Mouse (Mus musculus) retina, embryonic 14.5 days (tissue): ENCODE measurements around the gene Slc25a38.

Experiments
- DNase-seq: peaks from one replicate; pipeline ENCODE4 v3.0.0-alpha.2; 2015; ENCODE audit warnings: low spot score

Gene Slc25a38

DNA sequence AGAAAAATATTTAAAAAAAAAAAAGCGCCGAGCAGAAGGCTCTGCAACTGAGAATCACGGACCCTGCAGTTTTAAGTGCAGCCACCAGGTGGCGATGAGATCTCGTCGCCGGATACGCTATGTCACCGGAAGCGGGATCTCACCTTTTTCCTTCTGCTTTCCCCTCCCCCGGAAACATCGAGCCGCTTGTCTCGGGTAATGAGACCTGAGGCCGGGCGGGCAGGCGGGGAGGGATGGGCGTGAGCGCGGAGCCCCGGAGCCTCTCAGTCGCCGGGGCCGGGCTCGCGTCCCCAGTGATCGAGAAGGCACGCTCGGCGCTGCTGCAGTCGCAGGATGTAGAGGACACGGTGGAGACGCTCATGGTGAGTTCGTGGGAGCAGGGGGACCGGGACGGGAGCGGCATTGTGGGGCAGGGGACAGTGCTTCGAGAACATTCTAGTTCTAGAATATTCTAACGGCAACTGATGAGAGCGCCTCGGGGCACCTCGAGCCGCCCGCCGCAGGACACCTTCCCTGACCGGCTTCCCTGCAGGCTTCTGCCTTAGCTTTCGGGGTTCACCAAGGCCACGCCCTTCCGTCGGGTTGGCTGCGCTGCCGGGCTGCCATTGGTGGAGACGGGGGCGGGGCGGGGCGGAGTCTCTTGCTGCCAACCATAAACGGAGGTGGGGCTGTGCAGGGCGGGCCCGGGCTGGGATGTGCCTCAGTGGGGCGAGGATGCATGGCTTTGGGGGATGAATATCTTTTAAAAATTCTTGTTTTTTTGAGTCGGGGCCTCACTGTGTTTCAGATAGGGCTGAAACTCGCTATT is at the start of gene Slc25a38:
Gene Slc25a38, plus strand, starts transcription at position 164 of the 808 bp plus-strand sequence.
- DNase-seq = peak; percentile 96

DNA sequence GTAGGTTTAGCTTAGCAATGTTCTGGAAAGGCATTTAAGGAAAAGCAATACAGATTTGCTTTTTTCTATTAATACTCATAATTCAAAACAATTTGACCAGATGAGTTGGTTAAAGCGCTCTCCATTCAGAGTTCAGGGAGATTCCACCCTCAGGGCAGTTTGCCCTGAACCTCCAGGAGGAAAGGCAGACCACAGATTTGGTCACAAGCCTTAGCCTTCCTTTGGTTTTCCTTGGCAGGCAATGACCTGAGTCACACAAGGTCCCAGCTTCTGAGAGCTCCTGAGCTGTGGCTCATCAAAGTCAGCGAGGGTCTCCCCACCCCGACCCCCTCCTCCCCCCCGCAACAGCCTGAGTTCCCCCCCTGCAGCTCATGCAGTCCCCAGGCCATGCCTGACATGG is 45.9 kb upstream of the Slc25a38 start:
- DNase-seq = no peak

DNA sequence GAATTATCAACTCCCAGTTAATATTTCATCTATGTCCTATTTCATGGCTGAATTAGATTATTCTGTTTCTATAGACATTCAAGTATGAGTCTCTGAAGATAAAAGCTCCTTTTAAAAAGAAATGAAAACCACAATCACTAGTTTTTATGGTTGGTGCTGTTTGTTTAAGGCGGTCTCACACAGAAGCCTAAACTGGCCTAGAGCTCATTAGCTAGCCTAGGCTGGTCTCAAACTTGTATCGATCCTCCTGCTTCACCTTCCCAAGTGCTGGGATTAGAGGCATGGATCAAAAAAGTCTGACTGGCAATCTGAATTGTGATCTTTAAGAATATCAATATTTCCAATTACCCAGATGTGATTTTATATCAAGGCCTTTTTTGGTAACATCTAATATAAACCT is 42.6 kb upstream of the Slc25a38 start:
- DNase-seq = no peak

DNA sequence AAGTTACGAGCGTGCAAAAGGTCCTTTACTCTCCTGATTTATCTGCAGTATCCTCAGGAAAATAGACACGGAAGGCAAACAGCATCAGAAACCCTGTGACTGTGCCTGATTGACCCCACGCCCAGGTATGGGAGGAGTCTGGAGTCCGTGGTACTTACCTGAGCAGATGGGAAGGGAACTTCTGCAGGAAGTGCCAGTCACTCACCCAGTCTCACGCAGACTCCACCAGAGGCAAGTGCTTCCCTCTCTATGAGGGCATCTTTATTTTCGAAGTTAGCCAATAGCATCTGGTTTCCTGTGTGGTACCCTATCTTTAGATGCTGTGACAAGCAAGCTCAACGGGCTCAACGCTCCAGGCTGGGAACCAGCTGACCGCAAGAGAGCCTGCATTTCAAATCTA is 42.1 kb upstream of the Slc25a38 start:
- no peak for DNase-seq

GRCm38 (mm10) chr9:120069779-120070178 is 40.4 kb upstream of the Slc25a38 start, which contains the start of gene Cx3cr1:
Gene Cx3cr1 (minus strand): TSS chr9:120069879.
- no peak for DNase-seq

- DNase-seq = no peak
Observed at GRCm38 (mm10) chr9:120071251-120071650, 38.9 kb upstream of the Slc25a38 start.

GRCm38 (mm10) chr9:120073169-120073568 is 37.0 kb upstream of the Slc25a38 start:
- peak; percentile 91 for DNase-seq

DNA sequence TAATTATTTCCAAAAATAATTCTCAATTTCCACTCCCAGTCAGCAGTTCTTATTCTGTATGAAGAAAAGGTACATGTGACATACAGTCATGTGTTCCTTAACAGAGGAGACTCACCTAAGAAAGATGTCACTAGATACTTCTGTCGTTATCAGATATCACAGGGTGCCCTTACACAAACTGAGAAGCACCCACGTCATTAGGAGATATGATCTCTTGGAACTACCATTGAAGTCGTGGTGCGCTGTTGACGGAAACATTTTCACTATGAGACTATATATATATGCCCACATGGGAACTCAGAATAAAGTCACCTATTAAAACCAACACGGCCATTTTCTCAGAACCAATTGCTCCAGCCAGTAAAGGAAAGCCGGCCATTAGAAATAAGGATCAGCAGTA is 35.7 kb upstream of the Slc25a38 start:
- no peak for DNase-seq

- DNase-seq = no peak
Observed at GRCm38 (mm10) chr9:120078241-120078640, 31.9 kb upstream of the Slc25a38 start.

DNA sequence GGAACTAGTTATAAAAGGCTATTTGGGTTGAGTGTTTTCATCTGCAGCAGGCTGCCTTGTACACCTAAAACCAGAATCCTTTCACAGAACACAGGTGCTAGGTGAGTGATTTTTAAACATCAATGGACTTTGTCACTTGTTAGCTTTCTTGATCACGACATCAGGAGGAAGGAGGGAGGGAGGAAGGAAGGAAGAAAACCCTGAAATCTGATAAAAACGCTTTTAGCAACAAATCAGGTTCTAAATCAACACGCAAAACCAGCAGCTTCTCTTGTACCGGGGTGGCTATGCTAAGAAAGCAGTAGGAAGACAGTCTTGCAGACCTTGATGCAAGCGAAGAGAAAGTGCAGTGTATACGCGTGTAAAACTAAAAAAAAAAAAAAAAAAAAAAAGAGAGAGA is 30.3 kb upstream of the Slc25a38 start:
- no peak for DNase-seq

- no peak for DNase-seq
Observed at GRCm38 (mm10) chr9:120080546-120081108, 29.5 kb upstream of the Slc25a38 start.

DNA sequence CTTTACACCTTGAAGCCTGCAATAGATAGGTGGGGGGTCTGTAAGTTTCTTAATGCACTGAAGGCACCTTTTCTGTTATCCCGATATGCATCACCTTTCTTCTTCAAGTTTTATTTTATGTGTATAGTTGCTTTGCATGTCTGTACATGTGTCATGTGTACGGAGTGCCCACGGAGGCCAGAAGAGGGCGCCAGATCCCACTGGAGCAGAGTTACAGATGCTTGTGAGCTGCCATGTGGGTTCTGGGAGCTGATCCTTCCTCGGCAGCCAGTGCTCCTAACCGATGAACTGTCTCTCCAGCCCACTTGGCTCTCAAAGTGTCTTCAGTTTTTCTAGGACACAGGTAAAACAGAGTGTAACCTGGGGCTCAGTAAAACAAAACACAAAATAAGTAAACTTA is 28.9 kb upstream of the Slc25a38 start:
- DNase-seq = no peak

GRCm38 (mm10) chr9:120081967-120082366 is 28.2 kb upstream of the Slc25a38 start:
- no peak for DNase-seq

DNA sequence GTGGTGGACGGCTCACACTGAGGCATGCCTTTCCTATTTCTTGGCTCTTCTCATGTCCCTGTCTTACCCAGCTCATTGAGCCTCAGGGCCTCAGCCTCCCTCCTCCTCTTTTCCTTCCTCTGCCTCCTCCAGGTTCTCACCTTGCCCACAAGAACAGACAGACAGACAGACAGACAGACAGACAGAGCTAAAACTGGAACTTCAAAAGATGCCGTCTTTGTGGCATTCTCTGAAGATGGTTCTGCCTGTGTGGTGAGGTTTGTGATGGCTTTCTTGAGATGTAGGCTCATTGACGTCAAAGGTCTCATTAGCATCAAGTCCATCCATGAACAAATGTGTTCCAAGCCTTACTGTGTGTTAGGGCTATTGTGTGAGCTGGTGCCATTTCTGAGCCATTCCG is 27.5 kb upstream of the Slc25a38 start:
- no peak for DNase-seq

GRCm38 (mm10) chr9:120083158-120083894 is 26.8 kb upstream of the Slc25a38 start:
- DNase-seq = no peak

DNA sequence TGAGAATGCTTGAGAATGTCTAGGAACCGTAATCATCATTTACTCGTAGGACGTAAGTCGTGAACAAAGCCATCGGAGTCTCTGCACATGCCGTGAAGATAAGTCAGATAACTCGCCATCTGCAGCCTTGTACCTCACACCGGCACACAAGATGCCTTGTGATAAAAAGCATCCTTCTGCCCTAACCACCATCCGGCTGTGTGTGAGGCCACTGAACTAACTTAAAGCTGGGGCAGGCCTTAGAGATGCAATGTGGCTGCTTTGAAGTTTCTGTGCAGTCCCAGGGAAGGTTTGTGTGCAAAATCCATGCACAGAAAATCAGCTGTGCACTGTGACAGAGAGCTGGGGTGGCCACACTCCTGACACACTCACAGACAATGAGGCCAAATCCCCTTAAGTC is 25.8 kb upstream of the Slc25a38 start:
- no peak for DNase-seq

DNA sequence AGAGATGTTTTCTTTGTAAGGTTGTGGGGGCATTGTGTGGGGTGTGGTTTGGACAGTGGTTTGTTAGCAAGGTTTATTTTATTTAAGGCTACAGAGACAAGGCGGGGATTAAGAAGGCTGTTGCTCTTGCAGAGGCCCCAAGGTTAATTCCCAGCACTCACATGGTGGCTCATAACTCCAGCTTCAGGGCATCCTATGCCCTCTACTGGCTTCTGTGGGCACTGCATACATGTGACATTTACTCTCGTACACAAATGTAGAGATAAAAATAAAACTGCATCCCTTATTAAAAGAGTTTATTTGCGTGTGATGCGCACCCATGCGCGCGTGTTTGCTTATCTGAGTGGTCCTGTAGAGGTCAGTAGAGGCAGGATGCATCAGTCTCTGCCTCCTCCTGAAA is 21.0 kb upstream of the Slc25a38 start:
- no peak for DNase-seq

- no peak for DNase-seq
Observed at GRCm38 (mm10) chr9:120091086-120091485, 19.1 kb upstream of the Slc25a38 start.

DNA sequence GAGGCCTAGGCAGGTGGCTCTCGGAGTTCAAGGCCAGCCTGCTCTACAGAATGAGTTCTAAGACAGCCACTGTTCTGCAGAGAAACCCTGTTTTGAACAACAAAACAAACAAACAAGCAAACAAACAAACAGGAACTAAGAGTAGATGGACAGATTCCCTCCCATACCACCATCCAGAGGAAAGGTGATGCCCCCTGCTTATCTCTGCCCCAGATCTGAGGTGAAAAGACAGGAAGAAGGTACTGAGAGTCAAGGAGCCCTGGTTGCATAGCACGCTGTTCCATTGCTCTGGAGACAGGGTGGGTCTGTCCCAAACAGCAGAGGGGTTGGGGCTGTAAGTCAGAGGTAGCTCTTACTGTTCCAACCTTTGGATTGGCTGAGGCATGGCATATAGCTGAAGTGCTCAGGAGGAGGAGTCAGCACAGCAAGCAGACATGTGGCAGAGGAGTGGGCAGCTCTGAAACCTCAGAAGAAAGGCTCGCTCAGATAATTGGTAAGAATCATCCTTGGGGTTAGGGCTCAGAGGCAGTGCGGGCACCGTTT is 18.4 kb upstream of the Slc25a38 start, which contains the start of gene Ccr8:
Gene Ccr8, plus strand, starts transcription at position 419 of the 543 bp plus-strand sequence.
- no peak for DNase-seq

DNA sequence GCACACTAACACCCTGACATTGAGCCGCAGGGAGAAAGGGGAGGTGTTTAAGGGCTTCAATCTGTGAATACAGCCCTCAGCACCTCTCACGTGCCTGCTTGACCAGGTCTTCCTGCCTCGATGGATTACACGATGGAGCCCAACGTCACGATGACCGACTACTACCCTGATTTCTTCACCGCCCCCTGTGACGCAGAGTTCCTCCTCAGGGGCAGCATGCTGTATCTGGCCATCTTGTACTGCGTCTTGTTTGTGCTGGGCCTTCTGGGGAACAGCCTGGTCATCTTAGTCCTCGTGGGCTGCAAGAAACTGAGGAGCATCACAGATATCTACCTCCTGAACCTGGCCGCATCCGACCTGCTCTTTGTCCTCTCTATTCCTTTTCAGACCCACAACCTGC is 16.5 kb upstream of the Slc25a38 start:
- DNase-seq = no peak

DNA sequence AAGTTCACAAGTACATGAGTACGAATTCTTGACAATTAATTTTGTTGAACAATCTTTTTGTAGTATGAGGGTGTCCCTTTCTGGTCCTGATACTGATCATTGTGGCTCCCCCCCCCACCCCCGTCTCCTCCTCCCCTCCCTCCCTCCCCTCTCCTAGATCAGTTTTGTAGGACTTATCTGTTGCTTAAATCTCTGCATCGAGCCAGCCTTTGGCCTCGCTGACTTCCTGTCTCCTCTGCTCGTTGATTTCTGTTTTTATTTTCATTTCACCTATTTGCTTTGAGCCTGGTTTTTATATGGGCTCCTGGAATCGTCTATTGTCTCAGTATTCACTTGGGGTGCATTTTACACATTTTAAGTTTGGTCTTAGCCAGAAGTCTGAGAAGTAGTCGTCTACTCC is 14.3 kb upstream of the Slc25a38 start:
- DNase-seq = no peak

DNA sequence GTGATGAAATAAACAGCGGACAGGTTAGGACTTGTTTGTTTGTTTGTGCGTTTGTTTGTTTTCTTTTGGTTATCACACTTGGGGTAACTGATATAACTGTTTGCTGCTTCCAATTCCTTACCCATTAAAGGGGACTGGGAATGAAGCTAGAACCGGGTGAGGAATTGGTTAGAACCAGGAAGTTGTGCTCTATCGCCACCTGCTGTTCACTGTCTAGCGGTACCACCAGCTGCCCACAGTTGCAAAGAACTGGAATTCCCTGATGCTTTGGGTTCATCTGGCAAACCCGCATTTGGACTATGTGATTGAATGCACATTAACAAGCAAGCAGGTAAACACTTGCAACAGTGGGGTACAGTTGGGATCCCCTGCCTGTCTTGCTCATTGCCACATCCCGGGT is 11.5 kb upstream of the Slc25a38 start:
- peak; percentile 90 for DNase-seq

- DNase-seq = no peak
Observed at GRCm38 (mm10) chr9:120099304-120099703, 10.9 kb upstream of the Slc25a38 start.
